Mouse (Mus musculus) kidney, adult 9 months (tissue): ENCODE measurements around the gene Hist2h4.
"Not testable (repeated sequence)": the region's sequence is repeated elsewhere in the genome, so short reads cannot be mapped to it uniquely, and the experiment has no call there.

Source experiments
- DNase-seq: peaks from one replicate; pipeline ENCODE4 v3.0.0; 2022

Gene Hist2h4

DNA sequence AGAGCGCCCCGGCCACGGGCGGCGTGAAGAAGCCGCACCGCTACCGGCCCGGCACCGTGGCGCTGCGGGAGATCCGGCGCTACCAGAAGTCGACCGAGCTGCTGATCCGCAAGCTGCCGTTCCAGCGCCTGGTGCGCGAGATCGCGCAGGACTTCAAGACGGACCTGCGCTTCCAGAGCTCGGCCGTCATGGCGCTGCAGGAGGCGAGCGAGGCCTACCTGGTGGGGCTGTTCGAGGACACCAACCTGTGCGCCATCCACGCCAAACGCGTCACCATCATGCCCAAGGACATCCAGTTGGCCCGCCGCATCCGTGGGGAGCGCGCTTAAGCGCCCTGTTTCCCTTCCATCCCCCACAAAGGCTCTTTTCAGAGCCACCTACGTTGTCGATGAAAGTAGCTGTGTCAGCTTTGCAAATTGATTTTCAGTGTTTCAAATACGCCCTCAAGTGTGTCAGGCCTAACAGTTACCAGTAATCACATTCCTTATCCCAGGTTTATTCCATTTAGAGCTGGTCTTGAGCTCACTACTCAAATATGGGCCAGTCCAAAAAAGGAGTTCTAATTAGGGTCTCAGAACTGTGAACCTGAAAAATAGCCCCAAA lies 5.8 kb upstream of the Hist2h4 start:
- not testable (repeated sequence) for DNase-seq

DNA sequence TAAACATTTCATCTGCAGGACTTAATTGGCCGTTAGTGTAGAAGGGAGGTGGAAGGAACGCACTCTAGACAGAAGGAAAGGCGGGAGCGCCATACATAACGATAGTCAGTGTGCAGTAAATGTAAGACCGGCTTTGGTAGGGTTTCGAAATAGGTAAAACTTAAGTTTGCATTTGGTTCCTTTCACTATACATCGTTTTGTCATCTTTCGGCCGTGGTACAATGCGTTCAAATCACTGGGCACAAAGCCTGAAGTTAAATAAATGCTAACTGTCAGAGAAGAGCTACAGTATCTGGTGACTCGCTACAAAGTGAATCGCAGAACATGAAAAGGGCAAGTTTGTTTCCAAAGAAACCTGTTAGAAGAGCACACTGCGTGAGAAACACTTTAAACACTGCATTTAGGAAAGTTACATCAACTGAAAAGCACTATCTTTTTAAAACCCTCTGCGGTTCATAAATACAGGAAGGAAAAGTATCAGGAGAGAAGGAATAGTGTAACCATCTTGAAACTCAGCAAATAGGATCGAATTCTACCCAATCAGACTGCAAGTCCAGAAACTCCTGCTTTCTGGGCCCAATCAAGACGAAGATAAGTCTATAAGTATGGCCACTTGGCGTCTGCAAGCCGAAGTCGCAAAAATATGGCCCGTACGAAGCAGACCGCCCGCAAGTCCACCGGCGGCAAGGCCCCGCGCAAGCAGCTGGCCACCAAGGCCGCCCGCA lies 5.1 kb upstream of the Hist2h4 start, which contains the start of gene Hist2h3b:
TSS of gene Hist2h3b (plus strand) at position 604 of the 725 bp plus-strand sequence.
- peak; percentile 87 for DNase-seq

DNA sequence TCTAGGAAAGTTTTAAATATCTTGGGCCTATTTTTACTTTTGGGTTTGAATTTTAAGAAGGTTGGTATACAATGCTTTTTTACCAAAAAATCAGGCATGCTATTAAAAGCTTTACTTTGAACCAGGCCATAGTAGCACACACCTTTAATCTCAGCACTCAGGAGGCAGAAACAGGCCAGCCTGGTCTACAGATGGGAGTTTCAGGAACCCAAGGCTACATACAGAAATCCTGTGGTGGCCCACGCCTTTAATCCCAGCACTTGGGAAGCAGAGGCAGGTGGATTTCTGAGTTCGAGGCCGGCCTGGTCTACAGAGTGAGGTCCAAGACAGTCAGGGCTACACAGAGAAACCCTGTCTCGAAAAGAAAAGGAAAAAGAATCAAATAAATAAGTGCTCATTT lies 4.4 kb upstream of the Hist2h4 start:
- no peak for DNase-seq

DNA sequence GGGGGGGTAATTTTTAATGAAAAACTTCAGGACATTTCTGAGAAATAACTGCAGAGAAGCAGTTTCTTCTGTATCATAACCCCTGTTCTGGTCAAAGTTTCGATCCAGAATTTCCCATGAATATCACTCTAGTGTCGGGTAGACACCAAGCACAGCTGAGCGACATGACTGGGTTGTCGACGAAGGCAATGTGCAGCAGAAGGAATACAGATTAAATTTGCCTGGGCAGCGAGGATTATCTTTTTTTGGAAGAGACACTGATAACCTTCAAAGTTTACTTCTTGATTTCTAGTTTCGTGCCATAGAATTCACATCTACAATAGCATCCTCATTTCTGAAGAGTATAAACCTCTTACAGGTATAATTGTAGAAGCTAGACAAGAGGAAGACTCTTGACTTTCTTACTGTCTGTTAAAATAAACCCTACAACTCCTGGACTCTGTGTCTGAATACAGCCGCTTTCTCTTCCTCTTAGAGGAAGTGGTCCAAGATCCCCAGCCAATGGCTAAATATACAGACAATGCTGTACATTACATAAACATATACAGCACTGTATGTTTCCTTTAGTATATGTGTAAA lies 3.1 kb upstream of the Hist2h4 start:
- DNase-seq: no peak

DNA sequence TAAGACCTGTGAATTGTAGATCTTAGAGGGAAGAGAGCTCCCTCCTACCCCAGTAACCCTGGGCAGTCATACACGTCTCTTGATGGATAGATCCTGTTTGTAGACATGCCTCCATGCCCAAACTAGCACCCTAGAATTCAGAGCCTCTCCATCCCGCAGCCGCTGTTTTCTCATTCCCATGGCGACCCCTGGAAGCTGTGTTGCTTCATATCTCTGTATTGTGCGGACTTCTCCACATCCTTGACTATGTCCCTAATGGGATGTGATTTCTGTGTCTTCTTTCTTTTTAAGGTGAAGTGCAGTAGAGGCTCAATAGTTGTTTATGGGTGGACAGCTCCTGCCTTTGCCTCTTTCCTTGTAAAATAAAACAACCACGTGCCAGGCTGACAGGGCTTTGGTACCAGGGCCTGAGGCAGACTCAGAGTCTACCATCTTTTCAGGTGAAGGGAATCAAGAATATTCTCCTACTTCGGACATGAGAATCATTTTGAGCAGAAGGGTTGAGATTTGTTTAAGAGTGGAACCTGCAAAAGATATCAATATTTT lies 1.4 kb upstream of the Hist2h4 start:
- no peak for DNase-seq

DNA sequence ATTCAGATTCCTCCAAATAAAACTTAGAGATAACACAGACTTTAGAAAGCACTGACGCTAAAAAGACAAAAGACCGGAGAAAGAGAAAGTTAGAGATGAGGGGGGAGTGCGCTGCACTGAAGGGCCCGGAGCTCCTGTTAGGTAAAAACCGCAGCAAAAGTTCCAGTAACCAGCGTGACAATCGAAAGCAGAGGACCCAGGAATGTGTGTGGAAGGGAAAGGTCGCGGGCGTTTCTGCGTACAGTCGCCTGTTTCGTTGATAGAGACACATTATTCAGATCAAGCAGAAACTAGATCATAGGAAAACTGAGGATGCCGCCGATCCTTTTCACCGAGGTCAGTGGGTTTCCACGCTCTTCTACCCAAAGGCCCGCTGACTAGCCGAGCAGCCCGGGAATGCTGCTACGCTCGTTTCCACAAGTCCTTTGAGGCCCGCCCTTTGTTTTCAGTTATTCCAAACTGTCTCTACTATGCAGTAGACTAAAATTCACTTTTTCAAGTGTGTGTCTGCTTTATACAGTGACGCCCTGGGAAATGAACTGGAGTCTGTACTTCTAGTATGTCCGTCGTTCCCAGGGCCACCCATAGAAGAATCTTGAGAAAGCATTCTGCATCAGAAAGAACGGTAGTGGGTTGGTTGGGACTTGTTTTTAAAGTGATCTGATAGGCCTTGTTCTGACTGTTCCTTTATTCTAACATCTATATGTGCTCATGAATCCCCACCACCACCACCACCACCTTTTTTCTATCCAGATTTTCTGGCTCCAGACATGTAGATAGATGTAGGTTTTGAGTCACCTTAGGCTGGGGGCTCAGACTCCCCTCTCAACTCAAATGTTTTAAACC lies 670 bp upstream of the Hist2h4 start:
- DNase-seq: no peak

DNA sequence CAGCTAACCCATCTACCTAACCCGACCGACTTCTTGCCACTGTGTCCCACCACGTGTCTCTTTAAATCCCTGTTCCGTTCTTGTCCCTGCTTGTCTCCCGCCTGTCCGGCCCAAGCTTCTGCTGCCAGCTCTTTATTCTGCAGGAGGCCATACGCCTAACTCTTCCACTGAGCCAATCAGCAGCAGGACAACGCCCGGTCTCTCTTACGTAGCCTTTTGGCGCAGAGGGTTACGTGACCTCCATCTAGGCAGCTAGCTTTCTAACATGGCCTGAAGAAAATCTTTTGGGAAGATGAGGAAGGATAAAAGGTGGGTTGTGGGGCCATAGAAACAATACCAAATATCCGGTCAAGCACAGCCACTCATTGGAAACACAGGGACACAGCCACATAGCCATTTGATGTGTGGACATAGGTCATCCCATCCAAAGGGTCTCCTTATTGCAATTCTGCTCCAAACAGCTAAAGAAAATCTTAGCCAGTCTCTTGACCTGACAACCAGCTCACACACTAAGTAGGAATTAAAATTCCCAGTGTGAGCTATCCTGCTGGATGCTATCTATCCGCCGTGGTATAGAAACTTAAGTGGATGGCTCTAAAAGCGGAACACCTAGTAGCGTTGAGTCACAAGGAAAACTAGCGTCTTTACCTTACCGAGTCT lies 765 bp downstream of the Hist2h4 start:
- DNase-seq: peak; percentile 86

DNA sequence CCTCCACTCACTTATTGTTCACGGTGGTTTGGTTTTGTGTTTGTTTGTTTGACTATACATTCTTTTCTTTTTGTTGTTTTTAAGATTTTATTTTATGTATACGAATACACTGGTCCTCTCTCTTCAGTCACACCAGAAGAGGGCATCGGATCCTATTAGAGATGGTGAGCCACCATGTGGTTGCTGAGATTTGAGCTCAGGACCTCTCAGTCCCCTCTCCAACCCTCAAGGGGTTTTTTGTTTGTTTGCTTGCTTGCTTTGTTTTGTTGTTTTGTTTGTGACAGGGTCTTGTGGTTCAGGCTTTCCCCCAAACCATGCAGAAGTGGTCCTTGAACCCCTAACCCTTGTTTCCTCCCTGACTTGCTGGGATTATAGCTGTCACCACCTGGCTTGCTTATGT lies 1.5 kb downstream of the Hist2h4 start:
- DNase-seq: no peak

DNA sequence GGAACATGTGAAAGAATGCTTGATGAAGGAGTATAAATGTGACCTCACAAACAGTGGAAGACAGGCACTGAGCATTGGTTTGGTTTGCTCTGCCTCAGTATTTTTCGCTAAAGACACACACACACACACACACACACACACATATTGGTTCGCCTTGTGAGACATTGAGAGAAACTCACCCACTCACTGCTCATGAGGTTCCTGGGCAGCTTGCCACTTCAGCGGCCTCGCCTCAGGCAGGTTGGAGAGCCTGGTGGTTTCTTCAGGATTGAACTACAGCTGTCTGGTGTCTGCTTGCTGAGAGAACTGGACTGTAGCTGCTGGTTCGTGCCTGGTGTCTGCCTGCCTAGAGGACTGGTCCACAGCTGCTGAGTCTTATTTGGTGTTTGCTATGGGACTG lies 2.9 kb downstream of the Hist2h4 start:
- no peak for DNase-seq

DNA sequence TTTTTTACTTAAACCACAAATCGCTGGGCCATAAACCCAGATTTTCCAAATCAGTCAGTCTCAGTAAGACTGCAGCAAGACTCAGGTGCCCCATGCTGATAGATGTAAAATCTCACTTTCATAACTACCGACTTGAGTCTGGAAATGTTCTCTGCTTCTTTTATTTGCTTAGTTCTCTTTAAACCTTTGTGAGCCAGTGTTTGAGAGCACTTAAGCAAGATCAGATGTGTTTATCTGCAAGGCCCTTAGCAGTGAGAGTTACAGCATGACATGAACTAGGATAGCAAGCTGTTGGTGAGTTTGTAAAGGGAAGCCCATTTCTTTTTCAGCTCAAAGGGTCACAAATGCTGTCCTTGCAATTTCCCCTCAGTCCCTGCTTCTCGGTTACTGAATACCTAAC lies 5.9 kb downstream of the Hist2h4 start:
- no peak for DNase-seq

DNA sequence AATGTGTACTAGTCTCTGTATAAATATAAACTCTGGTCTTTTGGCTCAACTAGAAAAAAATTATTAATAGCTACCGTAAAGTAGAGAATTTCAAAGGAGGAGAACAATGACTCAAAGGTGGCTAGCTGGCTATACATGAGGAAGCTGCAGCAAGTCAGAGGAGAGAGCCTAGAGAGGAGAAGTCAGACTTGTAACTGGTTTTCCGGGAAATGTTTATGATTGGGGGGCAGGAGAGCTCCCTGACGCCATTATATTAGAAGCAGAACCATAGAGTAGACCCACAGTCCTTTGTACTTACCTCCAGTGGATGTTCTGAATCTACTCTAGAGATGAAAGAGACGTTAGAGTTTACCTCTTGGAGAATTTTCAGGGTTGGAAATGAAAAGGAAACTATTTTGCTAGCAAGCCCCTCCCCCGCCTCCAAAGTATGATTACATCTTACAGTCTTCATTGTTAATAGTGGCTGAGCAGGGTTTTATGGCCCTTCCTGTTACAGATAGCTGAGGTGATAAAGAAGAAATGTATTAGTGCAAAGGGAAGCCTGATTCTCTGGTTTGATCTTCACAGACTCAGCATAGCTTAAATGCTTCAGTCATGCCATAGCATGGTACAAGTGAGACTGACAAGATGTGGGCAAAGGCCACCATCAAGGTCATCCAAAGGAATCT lies 7.1 kb downstream of the Hist2h4 start:
- no peak for DNase-seq

DNA sequence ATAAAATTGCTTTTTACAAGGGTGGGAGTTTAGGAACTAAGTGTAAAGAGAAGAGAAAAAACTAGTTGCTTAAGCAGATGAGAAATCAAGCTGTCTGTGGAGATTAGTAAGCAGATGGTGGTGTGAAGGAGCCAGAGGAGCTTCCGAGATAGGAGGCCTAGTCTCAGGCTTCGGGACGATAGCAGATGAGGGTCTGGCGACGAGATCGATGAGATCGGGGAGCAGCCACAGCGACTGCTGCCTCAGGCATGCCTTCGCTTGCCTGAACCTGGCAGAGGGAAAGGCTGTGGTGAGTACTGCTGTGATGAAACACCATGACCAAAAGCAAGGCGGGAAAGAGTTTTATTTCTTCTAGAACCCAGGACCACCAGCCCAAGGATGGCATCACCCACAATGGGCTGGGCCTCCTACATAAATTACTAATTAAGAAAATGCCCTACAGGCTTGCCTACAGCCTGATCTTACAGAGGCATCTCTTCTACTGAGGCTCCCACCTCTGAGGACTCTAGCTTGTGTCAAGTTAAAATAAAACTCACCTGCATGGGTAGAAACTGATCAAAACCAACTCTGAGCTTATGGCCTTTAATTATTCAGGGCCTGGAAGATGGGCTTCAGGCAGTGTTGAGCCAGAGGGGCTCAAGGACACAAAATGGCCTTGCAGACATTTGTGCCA lies 8.3 kb downstream of the Hist2h4 start:
- no peak for DNase-seq

DNA sequence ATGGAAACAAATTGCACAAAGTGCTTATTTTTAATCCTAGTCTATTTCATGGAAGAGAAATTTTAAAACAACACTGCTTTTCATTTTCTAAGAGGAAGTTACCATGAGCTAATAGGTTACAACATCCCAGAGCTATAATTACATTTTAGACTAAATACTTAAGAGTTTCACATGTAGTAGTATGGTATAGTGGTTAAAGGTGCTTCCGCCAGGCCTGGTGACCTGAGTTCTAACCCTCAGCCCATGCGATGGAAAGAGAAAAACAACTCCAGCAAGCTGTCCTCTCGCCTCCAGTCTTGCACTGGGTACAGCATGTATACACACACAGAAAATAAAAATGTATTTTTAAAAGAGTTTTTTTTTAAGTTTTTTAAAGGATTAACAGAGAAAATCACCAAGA lies 11.3 kb downstream of the Hist2h4 start:
- no peak for DNase-seq

DNA sequence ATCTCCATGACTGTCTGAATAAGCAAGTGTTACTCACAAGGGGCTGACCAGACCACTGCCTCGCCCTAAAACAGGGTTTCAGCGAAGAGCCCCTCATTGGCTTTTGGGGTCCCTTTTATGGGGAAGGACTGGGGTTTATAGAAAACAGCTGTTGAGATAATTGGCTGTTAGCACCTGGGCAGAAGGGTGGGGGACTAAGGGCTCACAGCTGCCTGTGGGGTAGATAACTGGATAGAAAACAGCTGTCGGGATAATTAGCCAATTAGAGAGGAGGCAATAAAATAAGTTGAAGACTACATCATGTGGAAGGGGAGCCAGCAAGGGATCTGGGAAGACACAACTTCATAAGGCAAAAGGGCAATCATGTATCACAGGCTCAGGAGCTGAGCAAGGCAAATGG lies 12.2 kb downstream of the Hist2h4 start:
- no peak for DNase-seq

DNA sequence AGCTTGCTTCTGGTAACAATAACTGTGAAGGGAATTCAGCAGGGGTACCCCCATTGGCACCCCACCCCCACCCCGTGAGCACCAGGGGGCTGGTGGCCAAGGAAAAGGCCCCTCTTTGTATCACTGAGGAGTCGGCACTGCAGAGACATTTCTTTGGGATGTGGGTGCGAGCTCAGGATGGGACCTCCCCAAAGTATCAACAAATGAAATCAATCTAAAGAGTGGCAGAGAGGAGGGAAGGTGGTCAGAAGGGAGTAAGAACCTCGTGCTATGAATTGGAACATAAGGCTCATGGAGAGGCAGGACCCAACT lies 14.1 kb downstream of the Hist2h4 start:
- DNase-seq: no peak

DNA sequence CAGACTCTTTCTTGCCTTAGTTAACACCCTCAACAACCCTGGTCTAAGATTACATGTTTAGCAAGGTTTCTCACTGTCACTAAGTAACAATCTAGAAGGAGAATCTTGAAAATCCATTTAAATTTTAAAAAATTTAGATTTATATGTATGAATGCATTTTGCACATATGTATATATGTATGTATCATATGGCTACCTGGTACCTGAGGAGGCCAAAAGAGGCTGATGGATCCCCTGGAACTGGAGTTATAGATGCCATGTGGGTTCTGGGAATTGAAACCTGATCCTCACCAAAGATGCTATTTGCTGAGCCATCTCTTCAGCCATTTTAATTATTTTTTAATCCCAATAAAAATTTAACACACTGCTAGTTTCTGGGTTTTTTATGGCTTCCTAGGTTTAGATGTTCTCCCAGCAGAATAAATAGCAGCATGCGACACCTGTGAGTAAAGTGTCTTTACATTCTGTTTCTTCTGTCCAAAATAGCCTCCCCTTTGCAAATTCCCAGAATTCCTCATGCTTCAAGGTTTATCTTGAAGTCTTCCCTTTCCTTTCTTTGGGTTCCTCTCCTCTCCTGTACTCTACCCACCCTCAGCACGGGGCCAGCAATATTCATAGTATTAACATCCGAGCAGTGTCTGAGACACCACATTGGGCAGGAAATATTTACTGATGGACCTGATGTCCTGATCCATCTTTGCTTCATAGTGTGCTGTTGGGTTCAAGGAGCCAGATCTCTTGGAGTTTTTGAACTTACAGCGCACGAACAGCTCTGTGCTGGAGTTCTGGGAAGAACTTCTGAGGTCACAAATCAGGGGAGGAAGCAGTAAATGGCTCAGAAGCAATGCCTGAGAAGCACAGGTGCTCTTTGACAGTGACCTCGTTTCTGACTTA lies 14.7 kb downstream of the Hist2h4 start:
- DNase-seq: no peak

DNA sequence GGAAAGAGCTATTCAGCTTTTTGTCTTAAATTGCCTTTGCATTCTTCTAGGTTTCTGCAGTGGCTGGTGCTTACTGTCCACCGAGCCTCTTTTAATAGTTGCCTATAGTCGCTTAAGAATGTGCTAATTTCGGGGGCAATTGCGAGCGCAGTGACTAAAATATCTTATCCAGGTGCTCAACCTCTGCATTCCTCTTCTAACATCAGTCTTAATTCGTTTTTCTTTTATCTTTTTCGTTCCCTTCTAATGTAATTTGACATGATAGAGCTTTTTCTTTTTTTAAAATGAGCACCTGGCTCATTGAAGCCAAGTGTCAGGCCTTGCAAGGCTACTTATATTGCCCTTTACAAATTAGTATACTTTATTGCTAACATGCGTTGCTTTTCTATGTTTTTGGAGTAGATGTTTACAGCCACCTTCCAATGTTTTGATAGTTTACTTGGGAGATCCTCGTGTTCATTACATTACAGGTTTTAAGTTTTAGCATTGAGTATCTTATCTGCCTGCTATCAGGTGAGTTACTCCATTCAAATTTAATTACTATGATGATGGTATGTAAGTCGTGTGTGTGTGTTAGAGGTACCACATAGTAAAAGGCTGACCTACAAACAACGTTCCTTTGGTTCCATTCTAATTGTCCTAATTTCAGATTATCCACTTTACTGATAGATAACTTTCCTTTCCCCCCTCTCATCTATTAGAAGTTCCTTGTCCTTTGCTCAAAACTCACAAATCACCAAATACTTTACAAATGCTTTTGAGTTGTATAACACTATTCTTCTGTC lies 15.6 kb downstream of the Hist2h4 start:
- DNase-seq: no peak

DNA sequence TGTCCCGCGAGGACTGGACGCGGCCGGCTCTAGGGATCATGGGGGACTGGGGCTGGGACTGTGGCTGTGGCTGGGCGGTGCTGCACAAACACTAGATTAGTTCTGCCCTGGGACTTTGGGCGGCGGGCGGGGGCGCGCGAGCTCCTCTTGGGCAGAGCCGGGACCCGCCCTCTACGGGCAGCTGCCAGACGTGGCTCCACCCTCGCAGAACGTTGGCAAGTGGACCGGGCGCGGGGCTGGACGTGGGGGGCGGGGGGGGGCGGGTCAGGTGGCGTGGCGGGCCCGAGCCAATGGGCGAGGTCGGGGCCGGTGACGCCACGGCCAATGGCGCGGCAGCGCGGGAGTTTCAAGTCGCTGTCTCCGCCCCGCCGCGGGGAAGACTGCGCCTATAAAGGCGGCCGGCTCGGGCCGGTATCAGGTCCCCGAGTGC lies 16.7 kb downstream of the Hist2h4 start, which contains the start of gene Hist2h3c1:
TSS of gene Hist2h3c1 (plus strand) at position 259 of the 430 bp plus-strand sequence.
- DNase-seq: not testable (repeated sequence)

DNA sequence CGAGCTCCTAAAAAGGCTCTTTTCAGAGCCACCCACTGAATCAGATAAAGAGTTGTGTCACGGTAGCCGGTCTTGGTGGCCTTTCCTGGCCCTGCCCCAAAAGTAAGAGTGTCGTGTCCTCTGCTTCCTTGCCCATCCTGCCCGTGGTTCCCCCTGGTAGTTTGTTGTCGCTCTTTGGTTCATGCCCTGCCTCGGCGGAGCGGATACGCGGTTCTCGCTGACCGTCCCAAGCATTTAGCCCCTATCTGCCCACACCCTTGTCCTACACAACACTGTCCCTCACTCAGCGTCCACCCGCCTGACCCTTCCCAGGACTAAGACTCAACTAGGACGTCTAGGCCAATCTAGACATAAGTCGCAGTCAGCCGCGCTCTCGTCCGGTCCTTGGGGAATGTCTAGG lies 17.1 kb downstream of the Hist2h4 start:
- DNase-seq: not testable (repeated sequence)
